Mouse (Mus musculus): ENCODE results near the gene Colgalt2.

DNA sequence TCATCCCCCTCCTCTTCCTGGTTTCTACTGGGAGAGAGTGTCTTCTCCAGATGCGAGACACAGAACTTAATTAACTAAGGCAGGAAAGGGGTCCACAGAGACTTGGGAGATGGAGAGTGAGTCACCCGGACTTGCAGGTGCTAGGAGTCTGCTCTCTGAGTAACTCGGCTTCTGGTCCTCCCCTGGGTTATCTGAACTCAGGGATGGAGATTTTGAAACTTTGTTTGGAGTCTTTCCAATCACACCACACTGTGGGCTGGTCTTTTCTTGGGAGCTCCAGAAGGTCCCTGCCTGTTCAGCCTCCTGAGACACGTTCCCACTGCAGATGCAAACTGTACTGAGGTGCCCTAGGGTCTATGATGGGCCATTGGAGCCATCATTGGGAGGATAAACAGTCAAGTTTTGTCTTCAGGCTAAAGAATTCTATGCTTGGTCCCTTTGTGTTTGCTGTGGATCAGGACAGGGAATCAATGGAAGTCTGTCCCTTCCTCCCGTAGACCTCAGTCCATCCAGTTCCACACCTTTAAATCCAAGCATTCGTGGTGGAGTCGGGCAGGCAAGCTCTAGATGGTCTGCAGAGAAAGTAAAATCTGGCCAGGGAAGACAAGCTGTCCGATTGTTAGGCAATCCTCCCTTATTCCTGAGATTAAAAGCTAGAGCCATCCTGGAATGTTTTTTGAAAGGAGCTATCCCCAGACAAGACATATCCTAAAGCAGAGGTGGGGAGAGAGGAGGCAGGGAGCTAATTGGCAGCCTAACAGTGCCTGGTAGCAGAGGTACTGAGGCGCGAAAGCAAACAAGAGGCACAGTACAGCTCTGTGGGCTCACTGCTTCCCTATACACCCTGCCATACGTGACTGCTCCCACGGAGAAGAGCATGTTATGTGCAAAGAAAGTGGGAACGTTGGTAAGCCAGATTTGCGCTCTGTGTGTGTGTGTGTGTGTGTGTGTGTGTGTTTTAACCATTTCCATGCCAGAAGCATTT, 1.2 kb downstream of the Colgalt2 start:
- TF ChIP-seq CTCF (IDR thresholded peaks at IDR 0.05; ENCODE audit: borderline replicate concordance, extremely low read depth, insufficient read depth, insufficient read length): no peak
- TF ChIP-seq POLR2A (IDR thresholded peaks at IDR 0.05; ENCODE audit: borderline replicate concordance, extremely low read depth, insufficient read depth, insufficient read length, poor library complexity, severe bottlenecking): no peak
